Mouse (Mus musculus): ENCODE measurements around the gene Oas1a. TPM values are rescaled to one million over a fixed set of nuclear protein-coding genes. Genes with fewer than 3 reads are reported as not detected.
"Not testable (repeated sequence)": the region's sequence is repeated elsewhere in the genome, so short reads cannot be mapped to it uniquely, and the experiment has no call there.

Gene Oas1a
- 2.9 and 3.2 TPM in 2 replicates for polyA plus RNA-seq (2015; fragmentation: Nextera tagmentation; extraction: Ambion mirVana)

DNA sequence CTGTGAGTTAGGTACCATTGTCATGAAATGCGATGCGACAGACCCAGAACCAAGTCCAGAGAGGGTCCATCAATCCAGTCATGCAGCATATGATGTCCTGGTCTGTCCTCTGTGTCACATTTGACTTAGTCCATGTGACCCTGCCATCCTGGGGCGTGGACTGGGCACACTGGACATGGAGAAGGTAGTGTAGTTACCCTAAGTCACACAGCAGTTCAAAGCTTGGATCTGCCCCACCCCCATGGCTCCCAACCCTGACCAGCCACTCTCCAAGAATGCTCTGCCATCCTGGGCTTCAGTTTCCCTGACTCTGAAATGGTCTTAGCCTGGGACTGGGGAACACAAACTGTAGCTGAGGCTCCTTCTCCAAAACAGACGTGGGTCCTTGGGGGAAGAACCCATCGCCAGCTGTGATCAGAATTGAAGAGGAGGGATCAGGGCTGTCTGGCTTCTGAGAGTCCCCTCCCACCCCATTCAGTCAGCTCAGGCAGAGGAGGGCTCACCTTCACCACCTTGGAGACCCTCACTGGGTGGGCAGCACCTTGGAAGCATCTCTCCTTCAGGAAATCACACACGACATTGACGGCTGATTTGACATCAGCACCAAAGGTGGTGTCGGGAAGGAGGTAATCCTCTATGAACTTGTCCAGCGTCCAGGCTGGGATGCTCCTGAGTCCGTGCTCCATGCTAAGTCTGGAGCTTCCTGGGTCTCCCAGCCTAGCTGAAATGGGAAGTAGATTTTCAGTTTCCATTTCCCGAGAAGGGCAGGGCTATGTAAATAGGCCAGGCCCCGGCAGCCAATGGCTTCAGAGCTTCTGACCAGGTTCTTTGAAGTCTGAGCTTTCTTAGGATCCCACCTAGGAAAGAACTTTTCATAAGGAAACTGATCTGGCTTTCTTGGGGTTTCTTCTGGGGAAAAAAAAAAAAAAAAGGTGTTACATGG, at the start of gene Oas1a:
Gene Oas1a (minus strand): TSS at position 731 of the 943 bp plus-strand sequence.
- WGBS (ENCODE audit: insufficient replicate concordance) = 25% methylated on average over 9 of the region's 12 CpGs
- H3K27ac ChIP-seq = not testable (repeated sequence)

GRCm38 (mm10) chr5:120953974-120954373, 46.7 kb upstream of the Oas1a start:
- WGBS (ENCODE audit: insufficient replicate concordance) = 15% methylated on average over 5 of the region's 5 CpGs
- H3K4me1 ChIP-seq (replicated peaks) = no peaks in the 10 kb centered on the region
- H3K36me3 ChIP-seq = no peaks in the 10 kb centered on the region
- DNase-seq (peak; percentile 8), ATAC-seq (ENCODE audit: low read depth) (no peak)
- no peak overlapping the region for H3K27ac ChIP-seq
- no peak overlapping the region for H3K4me3 ChIP-seq (replicated peaks)
- no peak overlapping the region for H3K4me2 ChIP-seq
- H3K9me3 ChIP-seq (replicated peaks) = no peaks in the 10 kb centered on the region
- no peaks in the 10 kb centered on the region for H3K27me3 ChIP-seq
- no peak overlapping the region for H3K9ac ChIP-seq

More for the DNA sequence above, at the start of gene Oas1a:
- H3K4me3 ChIP-seq (replicated peaks); H3K4me1 ChIP-seq (replicated peaks); H3K27me3 ChIP-seq; H3K36me3 ChIP-seq; H3K9ac ChIP-seq; H3K9me3 ChIP-seq (replicated peaks); DNase-seq; ATAC-seq (ENCODE audit: low read depth): not testable (repeated sequence)
- peak within 1 kb of the TSS; percentile 12 for H3K4me2 ChIP-seq

GRCm38 (mm10) chr5:120952242-120952770, 45.0 kb upstream of the Oas1a start:
- 50% methylated on average over 10 of the region's 10 CpGs for WGBS (ENCODE audit: insufficient replicate concordance)
- Histone ChIP-seq H3K27me3 (no peaks in the 10 kb centered on the region), H3K36me3 (no peaks in the 10 kb centered on the region), H3K4me1 (replicated peaks) (no peaks in the 10 kb centered on the region), H3K4me3 (replicated peaks) (no peak overlapping the region), H3K9ac (no peak overlapping the region), H3K27ac (no peak overlapping the region), H3K9me3 (replicated peaks) (no peaks in the 10 kb centered on the region), H3K4me2 (no peak overlapping the region)
- DNase-seq (no peak), ATAC-seq (ENCODE audit: low read depth) (no peak)

DNA sequence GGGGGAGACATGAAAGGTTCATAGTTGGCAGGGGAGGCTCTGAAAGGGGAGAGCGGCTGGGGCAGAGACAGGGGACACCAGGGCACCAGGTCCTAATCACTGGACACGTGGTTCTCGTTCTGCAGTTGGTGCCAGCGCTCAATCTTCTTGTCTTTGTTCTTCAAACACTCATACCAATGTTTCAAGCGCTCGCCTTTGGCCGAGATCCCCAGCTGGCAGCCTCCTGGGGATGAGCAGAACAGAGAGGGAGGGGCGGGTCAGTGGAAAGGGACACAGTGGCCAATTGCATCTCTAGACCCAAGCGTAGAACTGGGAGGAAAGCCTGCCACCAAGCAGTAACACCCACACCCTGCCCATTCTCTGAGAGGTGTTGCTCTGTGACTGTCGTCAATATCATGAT, 34.8 kb upstream of the Oas1a start:
- ATAC-seq (ENCODE audit: low read depth) (no peak), DNase-seq (no peak)
- H3K27ac ChIP-seq = no peak overlapping the region
- no peaks in the 10 kb centered on the region for H3K9me3 ChIP-seq (replicated peaks)
- H3K4me3 ChIP-seq (replicated peaks) = no peak overlapping the region
- no peaks in the 10 kb centered on the region for H3K27me3 ChIP-seq
- no peaks in the 10 kb centered on the region for H3K36me3 ChIP-seq
- H3K4me2 ChIP-seq = no peak overlapping the region
- H3K9ac ChIP-seq = no peak overlapping the region
- no peaks in the 10 kb centered on the region for H3K4me1 ChIP-seq (replicated peaks)
- 58% methylated on average over 10 of the region's 10 CpGs for WGBS (ENCODE audit: insufficient replicate concordance)

- Histone ChIP-seq H3K36me3 (no peaks in the 10 kb centered on the region), H3K27ac (no peak overlapping the region), H3K9me3 (replicated peaks) (no peaks in the 10 kb centered on the region), H3K4me1 (replicated peaks) (no peaks in the 10 kb centered on the region), H3K9ac (no peak overlapping the region), H3K27me3 (no peaks in the 10 kb centered on the region), H3K4me2 (no peak overlapping the region), H3K4me3 (replicated peaks) (no peak overlapping the region)
- DNase-seq = no peak
- WGBS (ENCODE audit: insufficient replicate concordance) = 21% methylated on average over 8 of the region's 8 CpGs
- no peak for ATAC-seq (ENCODE audit: low read depth)
Observed at GRCm38 (mm10) chr5:120938586-120938985, 31.3 kb upstream of the Oas1a start.

- Histone ChIP-seq H3K4me2 (no peak overlapping the region), H3K9me3 (replicated peaks) (no peaks in the 10 kb centered on the region), H3K9ac (no peak overlapping the region), H3K27ac (no peak overlapping the region), H3K36me3 (no peaks in the 10 kb centered on the region), H3K4me1 (replicated peaks) (no peaks in the 10 kb centered on the region), H3K4me3 (replicated peaks) (no peak overlapping the region), H3K27me3 (no peaks in the 10 kb centered on the region)
- ATAC-seq (ENCODE audit: low read depth) (no peak), DNase-seq (no peak)
- WGBS (ENCODE audit: insufficient replicate concordance) = 58% methylated on average over 4 of the region's 4 CpGs
Observed at GRCm38 (mm10) chr5:120937841-120938240, 30.5 kb upstream of the Oas1a start.

- Histone ChIP-seq H3K4me2 (no peak overlapping the region), H3K9me3 (replicated peaks) (no peaks in the 10 kb centered on the region), H3K9ac (no peak overlapping the region), H3K36me3 (no peaks in the 10 kb centered on the region), H3K27me3 (no peaks in the 10 kb centered on the region), H3K4me1 (replicated peaks) (no peaks in the 10 kb centered on the region), H3K4me3 (replicated peaks) (no peak overlapping the region), H3K27ac (no peak overlapping the region)
- DNase-seq = no peak
- WGBS (ENCODE audit: insufficient replicate concordance) = 19% methylated on average over 5 of the region's 5 CpGs
- no peak for ATAC-seq (ENCODE audit: low read depth)
Observed at GRCm38 (mm10) chr5:120933966-120934365, 26.6 kb upstream of the Oas1a start.

DNA sequence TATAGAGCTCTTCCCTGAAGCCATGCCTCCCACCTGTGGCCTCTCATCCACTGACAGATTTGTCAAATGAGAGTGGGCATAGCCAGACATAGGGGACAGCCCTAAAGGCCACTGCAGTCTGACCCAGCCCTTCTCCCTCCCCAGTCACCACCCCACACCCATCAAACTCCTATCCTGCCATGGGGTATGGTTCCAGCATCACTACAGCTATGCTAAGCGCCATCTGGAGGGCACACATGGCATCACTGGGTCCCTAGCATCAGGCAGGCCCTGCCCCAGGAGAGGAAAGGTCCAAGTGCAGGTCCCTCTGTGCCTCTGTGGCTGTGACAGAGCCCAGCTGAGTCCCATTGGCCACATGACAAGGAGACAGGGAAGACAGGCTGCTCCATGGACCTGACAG, 19.7 kb upstream of the Oas1a start:
- H3K9ac ChIP-seq = no peak overlapping the region
- DNase-seq (no peak), ATAC-seq (ENCODE audit: low read depth) (no peak)
- H3K36me3 ChIP-seq = no peaks in the 10 kb centered on the region
- H3K27me3 ChIP-seq = no peaks in the 10 kb centered on the region
- WGBS (ENCODE audit: insufficient replicate concordance) = 0% methylated on average over 1 of the region's 1 CpGs
- no peaks in the 10 kb centered on the region for H3K4me1 ChIP-seq (replicated peaks)
- no peak overlapping the region for H3K4me2 ChIP-seq
- H3K27ac ChIP-seq = no peak overlapping the region
- H3K9me3 ChIP-seq (replicated peaks) = no peaks in the 10 kb centered on the region
- H3K4me3 ChIP-seq (replicated peaks) = no peak overlapping the region

- H3K4me3 ChIP-seq (replicated peaks); H3K4me1 ChIP-seq (replicated peaks); ATAC-seq (ENCODE audit: low read depth); H3K4me2 ChIP-seq; H3K9me3 ChIP-seq (replicated peaks); H3K36me3 ChIP-seq; H3K27me3 ChIP-seq; H3K9ac ChIP-seq; H3K27ac ChIP-seq; DNase-seq: not testable (repeated sequence)
- WGBS (ENCODE audit: insufficient replicate concordance) = 31% methylated on average over 2 of the region's 2 CpGs
Observed at GRCm38 (mm10) chr5:120926311-120926710, 19.0 kb upstream of the Oas1a start.

DNA sequence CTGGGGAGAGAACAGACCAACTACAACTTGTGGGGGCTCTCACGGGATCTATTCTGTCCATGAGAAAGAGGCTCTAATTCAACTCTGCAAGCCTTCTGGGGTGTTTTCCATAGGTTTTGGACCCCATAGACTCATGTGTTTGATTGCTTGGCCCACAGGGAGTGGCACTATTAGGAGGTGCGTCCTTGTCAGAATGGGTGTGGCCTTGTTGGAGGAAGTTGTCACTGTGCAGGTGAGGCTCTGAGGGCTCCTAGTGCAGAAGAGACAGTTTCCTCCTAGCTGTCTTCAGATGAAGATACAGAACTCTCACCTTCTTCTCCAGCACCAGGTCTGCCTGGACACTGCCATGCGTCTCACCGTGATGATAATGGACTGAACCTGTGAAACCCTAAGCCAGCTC, 17.2 kb upstream of the Oas1a start:
- not testable (repeated sequence) for H3K27me3 ChIP-seq; H3K27ac ChIP-seq; H3K4me3 ChIP-seq (replicated peaks); H3K36me3 ChIP-seq; H3K9ac ChIP-seq; DNase-seq; H3K4me1 ChIP-seq (replicated peaks); H3K9me3 ChIP-seq (replicated peaks); H3K4me2 ChIP-seq; ATAC-seq (ENCODE audit: low read depth)
- WGBS (ENCODE audit: insufficient replicate concordance) = 65% methylated on average over 4 of the region's 4 CpGs

DNA sequence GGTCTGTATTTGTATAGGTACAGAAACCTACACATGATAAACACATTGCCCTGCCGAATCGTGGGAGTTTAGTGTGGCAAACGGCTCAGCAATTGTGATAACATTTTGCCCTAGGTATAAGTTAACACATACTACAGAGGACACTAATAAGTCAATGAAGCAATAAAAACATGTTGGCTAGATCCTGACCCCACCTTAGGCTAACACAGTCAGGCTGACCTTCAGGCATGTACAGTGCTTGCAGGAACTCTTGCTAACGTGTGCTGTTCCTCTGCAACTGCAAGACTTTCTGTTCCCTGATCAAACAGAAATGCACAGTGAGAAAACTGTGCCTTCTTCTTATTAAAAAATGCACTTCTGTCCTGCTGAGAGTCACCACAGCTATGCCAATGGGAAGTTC, 16.6 kb upstream of the Oas1a start:
- no peak overlapping the region for H3K4me3 ChIP-seq (replicated peaks)
- H3K9me3 ChIP-seq (replicated peaks) = no peaks in the 10 kb centered on the region
- H3K4me1 ChIP-seq (replicated peaks) = no peaks in the 10 kb centered on the region
- H3K9ac ChIP-seq = no peak overlapping the region
- no peaks in the 10 kb centered on the region for H3K36me3 ChIP-seq
- H3K27ac ChIP-seq = no peak overlapping the region
- H3K4me2 ChIP-seq = no peak overlapping the region
- H3K27me3 ChIP-seq = no peaks in the 10 kb centered on the region
- WGBS (ENCODE audit: insufficient replicate concordance) = 48% methylated on average over 4 of the region's 4 CpGs
- ATAC-seq (ENCODE audit: low read depth) (no peak), DNase-seq (no peak)

DNA sequence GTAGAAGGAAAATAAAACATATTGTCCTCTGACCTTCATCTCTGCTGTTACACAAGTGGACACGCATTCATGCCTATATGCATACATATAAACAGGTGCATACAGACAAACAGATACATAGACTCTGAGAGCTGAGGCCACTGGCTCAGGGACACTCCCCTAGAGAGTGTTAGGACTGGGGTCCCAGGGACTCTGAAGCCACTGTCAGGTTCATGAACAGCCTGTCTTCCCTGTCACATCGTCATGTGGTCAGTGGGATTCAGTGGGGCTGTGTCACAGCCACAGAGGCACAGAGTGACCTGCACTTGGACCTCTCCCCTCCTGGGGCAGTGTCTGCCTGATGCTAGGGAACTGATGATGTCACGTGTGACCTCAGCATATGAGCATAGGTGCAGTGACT, 13.0 kb upstream of the Oas1a start:
- no peak for DNase-seq
- no peak overlapping the region for H3K4me3 ChIP-seq (replicated peaks)
- H3K27ac ChIP-seq = no peak overlapping the region
- H3K27me3 ChIP-seq = no peaks in the 10 kb centered on the region
- no peak overlapping the region for H3K9ac ChIP-seq
- WGBS (ENCODE audit: insufficient replicate concordance) = 60% methylated on average over 3 of the region's 3 CpGs
- no peaks in the 10 kb centered on the region for H3K36me3 ChIP-seq
- no peak overlapping the region for H3K4me2 ChIP-seq
- no peaks in the 10 kb centered on the region for H3K9me3 ChIP-seq (replicated peaks)
- no peak for ATAC-seq (ENCODE audit: low read depth)
- no peaks in the 10 kb centered on the region for H3K4me1 ChIP-seq (replicated peaks)
